33 mouse cellular contexts compared by ENCODE assay signal in genomic region chr19:49911738-49912137, GRCm38 (mm10).
"Had no signal": no experiment of that assay in that cellular context is flagged by ENCODE, and none has a peak within 500 bp of the region (broad histone marks: within the 10 kb centered on the region; RNA-seq: fewer than 3 reads in every experiment).

No protein-coding gene starts in this region.

- H3K4me2 ChIP-seq: heart, embryonic 11.5 days; heart, embryonic 12.5 days; heart, embryonic 13.5 days; heart, embryonic 15.5 days; hindbrain, embryonic 12.5 days; hindbrain, embryonic 13.5 days; hindbrain, embryonic 14.5 days; hindbrain, embryonic 15.5 days; intestine, embryonic 15.5 days had no signal

- H3K27me3 ChIP-seq: heart, embryonic 12.5 days; heart, embryonic 13.5 days; heart, embryonic 15.5 days; hindbrain, embryonic 12.5 days; hindbrain, embryonic 13.5 days; hindbrain, embryonic 15.5 days; intestine, embryonic 15.5 days had no signal

- H3K36me3 ChIP-seq: heart, embryonic 10.5 days; heart, embryonic 12.5 days; heart, embryonic 13.5 days; heart, embryonic 15.5 days; hindbrain, embryonic 10.5 days; hindbrain, embryonic 12.5 days; hindbrain, embryonic 13.5 days; hindbrain, embryonic 15.5 days; intestine, embryonic 15.5 days had no signal

- ATAC-seq: hindbrain, embryonic 16.5 days; hindbrain, postnatal 0 days; inflammation-experienced regulatory T-cells, adult 6 months; intestine, embryonic 15.5 days; intestine, embryonic 16.5 days; intestine, postnatal 0 days had no signal

- H3K27ac ChIP-seq: heart, embryonic 10.5 days; heart, embryonic 13.5 days; heart, embryonic 15.5 days; hindbrain, embryonic 10.5 days; hindbrain, embryonic 12.5 days; hindbrain, embryonic 13.5 days; hindbrain, embryonic 14.5 days; hindbrain, embryonic 15.5 days; hindbrain, postnatal 0 days; intestine, embryonic 15.5 days; layer of hippocampus, adult 2 months; left cerebral cortex, adult 2 months had no signal

- H3K4me1 ChIP-seq: heart, embryonic 10.5 days; heart, embryonic 12.5 days; heart, embryonic 13.5 days; heart, embryonic 15.5 days; hindbrain, embryonic 10.5 days; hindbrain, embryonic 12.5 days; hindbrain, embryonic 13.5 days; hindbrain, embryonic 15.5 days; intestine, embryonic 15.5 days had no signal

- H3K9me3 ChIP-seq: heart, embryonic 10.5 days; heart, embryonic 12.5 days; heart, embryonic 13.5 days; heart, embryonic 15.5 days; hindbrain, embryonic 10.5 days; hindbrain, embryonic 12.5 days; hindbrain, embryonic 13.5 days; hindbrain, embryonic 15.5 days; intestine, embryonic 15.5 days had no signal

- H3K4me3 ChIP-seq: heart, embryonic 10.5 days; heart, embryonic 12.5 days; heart, embryonic 13.5 days; heart, embryonic 15.5 days; hindbrain, embryonic 10.5 days; hindbrain, embryonic 12.5 days; hindbrain, embryonic 13.5 days; hindbrain, embryonic 15.5 days; intestine, embryonic 15.5 days; layer of hippocampus, adult 2 months; left cerebral cortex, adult 2 months had no signal

- H3K9ac ChIP-seq: heart, embryonic 12.5 days; heart, embryonic 13.5 days; heart, embryonic 15.5 days; hindbrain, embryonic 12.5 days; hindbrain, embryonic 13.5 days; hindbrain, embryonic 14.5 days; hindbrain, embryonic 15.5 days; intestine, embryonic 15.5 days had no signal

- DNase-seq: heart, postnatal 10 days; heart, postnatal 14 days; heart, postnatal 36 days; heart, postnatal 4 days; kidney, adult 11 months; kidney, adult 18-20 months; kidney, adult 8-10 months; kidney, adult 9 months; kidney, postnatal 10 days; kidney, postnatal 14 days; kidney, postnatal 25 days; kidney, postnatal 36 days; kidney, postnatal 4 days; layer of hippocampus, adult 9-11 months; layer of hippocampus, postnatal 36 days had no signal
